Mouse (Mus musculus) hindbrain, embryonic 15.5 days (tissue): Measurements from ENCODE around the gene Mmrn2. TPM values are rescaled to one million over a fixed set of nuclear protein-coding genes. Genes with fewer than 3 reads are reported as not detected.

ENCODE experiments used
- ATAC-seq: fragments of 200-750 bp; cut with Nextera tagmentation; 2 replicates; pipeline ENCODE4 v1.8.0; 2017; ENCODE audit warnings: low read depth, moderate number of reproducible peaks, moderate TSS enrichment; ENCODE audit not compliant: low FRiP score
- H3K27ac ChIP-seq: fragments of 300-500 bp; sonication (generic); replicated peaks from 2 replicates; pipeline ENCODE4 v1.5.1; 2015; ENCODE audit warnings: mild to moderate bottlenecking, inconsistent platforms
- H3K27me3 ChIP-seq: fragments of 300-500 bp; sonication (generic); 2 replicates; pipeline ENCODE4 v1.6.1; 2015; ENCODE audit warnings: control low read depth, inconsistent platforms
- H3K36me3 ChIP-seq: fragments of 300-500 bp; sonication (generic); 2 replicates; pipeline ENCODE4 v1.6.1; 2015; ENCODE audit warnings: control low read depth, inconsistent platforms
- H3K4me1 ChIP-seq: fragments of 300-500 bp; sonication (generic); replicated peaks from 2 replicates; pipeline ENCODE4 v1.6.1; 2015; ENCODE audit warnings: control low read depth, inconsistent platforms
- H3K4me2 ChIP-seq: fragments of 300-500 bp; sonication (generic); 2 replicates; pipeline ENCODE4 v1.6.1; 2015; ENCODE audit warnings: moderate library complexity, mild to moderate bottlenecking, inconsistent platforms
- H3K4me3 ChIP-seq: fragments of 300-500 bp; sonication (generic); 2 replicates; pipeline ENCODE4 v1.5.1; 2015; ENCODE audit warnings: mild to moderate bottlenecking, inconsistent platforms
- H3K9ac ChIP-seq: fragments of 300-500 bp; sonication (generic); 2 replicates; pipeline ENCODE4 v1.6.1; 2015; ENCODE audit warnings: inconsistent platforms
- H3K9me3 ChIP-seq: fragments of 300-500 bp; sonication (generic); 2 replicates; pipeline ENCODE4 v1.6.1; 2016; ENCODE audit warnings: control low read depth, inconsistent platforms
- WGBS: fragments of 180-500 bp; shearing (Covaris S2); methylation state at CpG from one replicate; pipeline ENCODE4 v1.1.7; 2015; 5-methylcytosine and 5-hydroxymethylcytosine counted together
- polyA plus RNA-seq: library from polyadenylated mRNA; unstranded; fragments of >200 nt; fragmentation: Nextera tagmentation; extraction: Ambion mirVana; gene quantifications from 2 replicates; pipeline ENCODE4 v1.2.1, GENCODE M21; 2015

Mmrn2 gene
- polyA plus RNA-seq, 1 experiment from 2014 or later, result 5.3 TPM

DNA sequence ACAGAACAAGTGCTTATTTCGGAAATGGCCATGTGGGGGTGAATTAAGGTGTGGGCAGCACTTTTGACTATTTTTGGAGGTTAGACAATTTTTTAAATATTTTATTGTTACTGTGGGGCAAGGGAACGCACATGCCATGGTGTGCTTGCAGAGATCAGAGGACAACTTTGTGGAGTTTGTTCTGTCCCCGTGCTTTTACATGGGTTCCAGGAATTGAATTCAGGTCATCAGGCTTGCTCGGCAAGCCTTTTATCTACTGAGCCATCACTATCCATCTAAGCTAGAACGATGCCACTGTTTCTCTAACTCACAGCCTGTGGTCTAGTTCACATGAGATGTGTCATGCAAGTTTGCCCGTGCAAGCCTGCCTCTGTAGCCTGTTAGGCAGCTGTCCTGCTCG is 27.0 kb upstream of the Mmrn2 start:
- WGBS, result 87% methylated on average over 7 of the region's 7 CpGs
- H3K27me3 ChIP-seq, result no peaks in the 10 kb centered on the region
- peaks cover 4% of the 10 kb centered on the region for H3K36me3 ChIP-seq
- H3K4me3 ChIP-seq, result no peak overlapping the region
- H3K27ac ChIP-seq, result no peak overlapping the region
- no peak overlapping the region for H3K9ac ChIP-seq
- ATAC-seq, result no peak
- no peaks in the 10 kb centered on the region for H3K9me3 ChIP-seq
- no peaks in the 10 kb centered on the region for H3K4me1 ChIP-seq
- H3K4me2 ChIP-seq, result no peak overlapping the region

DNA sequence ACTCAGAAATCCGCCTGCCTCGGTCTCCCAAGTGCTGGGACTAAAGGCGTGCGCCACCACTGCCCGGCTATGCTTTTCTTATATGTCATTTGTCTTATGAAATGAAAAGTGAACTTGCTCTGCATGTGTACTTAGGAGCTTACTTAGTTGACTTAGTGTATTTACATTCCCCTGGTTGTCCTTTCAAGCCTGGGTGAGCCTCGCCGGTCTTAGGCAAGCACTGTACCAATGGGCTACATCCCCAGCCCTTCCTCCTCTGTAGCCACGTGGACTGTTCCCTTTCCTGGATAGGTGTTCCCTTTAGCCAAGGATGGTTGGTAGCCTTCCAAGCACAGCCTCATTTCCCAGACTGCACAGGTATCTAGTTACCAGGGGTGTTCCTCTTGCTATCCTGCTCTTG is 26.3 kb upstream of the Mmrn2 start:
- H3K27me3 ChIP-seq, result no peaks in the 10 kb centered on the region
- H3K4me2 ChIP-seq, result no peak overlapping the region
- whole genome bisulfite sequencing, result 89% methylated on average over 8 of the region's 8 CpGs
- H3K9me3 ChIP-seq, result no peaks in the 10 kb centered on the region
- H3K4me1 ChIP-seq, result no peaks in the 10 kb centered on the region
- no peak overlapping the region for H3K4me3 ChIP-seq
- H3K27ac ChIP-seq, result no peak overlapping the region
- no peak for ATAC-seq
- H3K36me3 ChIP-seq, result no peaks in the 10 kb centered on the region
- no peak overlapping the region for H3K9ac ChIP-seq

DNA sequence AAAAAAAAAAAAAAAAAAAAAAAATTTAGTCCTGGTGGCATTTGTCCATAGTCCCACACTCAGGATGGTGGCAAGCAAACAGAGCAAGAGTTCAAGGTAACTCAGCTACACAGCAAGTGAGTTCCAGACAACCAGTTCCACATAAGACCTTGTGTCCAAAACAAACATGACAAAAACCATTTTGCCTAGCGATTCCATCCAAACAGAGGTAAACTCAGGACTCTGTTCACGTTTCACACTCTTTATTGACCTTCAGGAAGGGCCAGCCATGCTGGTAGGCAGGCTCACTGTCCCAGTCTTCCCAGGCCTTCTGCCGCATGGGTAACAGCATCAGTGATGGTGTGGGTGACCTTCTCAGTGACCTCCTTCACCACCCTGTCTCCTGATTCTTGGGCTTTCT is 23.6 kb upstream of the Mmrn2 start:
- Histone ChIP-seq H3K27me3 (no peaks in the 10 kb centered on the region), H3K9me3 (no peaks in the 10 kb centered on the region), H3K4me2 (no peak overlapping the region), H3K36me3 (no peaks in the 10 kb centered on the region), H3K4me3 (no peak overlapping the region), H3K9ac (no peak overlapping the region), H3K4me1 (no peaks in the 10 kb centered on the region), H3K27ac (no peak overlapping the region)
- 64% methylated on average over 3 of the region's 3 CpGs for WGBS
- ATAC-seq, result no peak

DNA sequence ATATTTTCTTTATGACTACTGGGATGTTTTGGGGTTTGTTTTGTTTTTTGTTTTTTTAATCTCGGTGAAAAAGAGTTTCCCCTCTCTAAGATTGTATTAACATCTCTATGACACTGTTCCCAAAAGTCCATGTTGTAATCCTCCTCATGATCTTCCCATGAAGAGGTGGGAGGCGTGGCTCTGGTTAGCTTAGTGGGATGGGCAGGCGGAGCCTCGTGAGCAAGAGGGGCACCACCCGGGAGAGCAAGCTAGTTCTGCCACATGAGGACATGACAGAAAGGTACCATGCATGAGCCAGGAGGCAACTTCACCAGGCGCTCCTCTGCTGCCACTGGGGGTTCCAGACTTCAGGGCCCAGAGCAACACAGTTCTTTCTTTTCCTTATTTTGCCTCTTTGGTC is 22.7 kb upstream of the Mmrn2 start:
- no peak overlapping the region for H3K9ac ChIP-seq
- H3K27ac ChIP-seq, result no peak overlapping the region
- H3K9me3 ChIP-seq, result no peaks in the 10 kb centered on the region
- no peaks in the 10 kb centered on the region for H3K36me3 ChIP-seq
- H3K4me1 ChIP-seq, result no peaks in the 10 kb centered on the region
- WGBS, result 72% methylated on average over 6 of the region's 6 CpGs
- H3K4me2 ChIP-seq, result no peak overlapping the region
- H3K4me3 ChIP-seq, result no peak overlapping the region
- no peak for ATAC-seq
- H3K27me3 ChIP-seq, result no peaks in the 10 kb centered on the region

DNA sequence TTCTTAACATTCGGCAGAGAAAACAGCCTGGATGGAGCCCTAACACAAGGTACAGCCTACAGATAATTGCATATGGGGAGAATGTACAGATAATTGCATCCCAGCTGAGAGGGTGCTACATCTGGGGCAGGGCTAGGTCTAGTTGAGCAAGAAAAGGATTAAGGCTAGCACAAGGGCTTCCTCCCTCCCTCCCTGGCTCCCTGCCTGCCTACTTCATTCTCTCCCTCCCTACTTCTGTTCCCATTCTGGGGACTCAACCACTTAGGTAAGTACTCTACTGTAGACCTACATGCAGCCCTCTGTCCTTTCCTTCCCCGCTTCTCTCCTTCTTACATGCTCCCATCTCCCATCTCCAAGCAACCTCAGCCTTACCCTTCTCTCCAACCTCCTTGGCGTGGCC is 21.9 kb upstream of the Mmrn2 start:
- Histone ChIP-seq H3K4me3 (no peak overlapping the region), H3K4me1 (no peaks in the 10 kb centered on the region), H3K27me3 (no peaks in the 10 kb centered on the region), H3K9me3 (no peaks in the 10 kb centered on the region), H3K9ac (no peak overlapping the region), H3K36me3 (no peaks in the 10 kb centered on the region), H3K27ac (no peak overlapping the region), H3K4me2 (no peak overlapping the region)
- no peak for ATAC-seq
- WGBS, result 96% methylated on average over 3 of the region's 3 CpGs

DNA sequence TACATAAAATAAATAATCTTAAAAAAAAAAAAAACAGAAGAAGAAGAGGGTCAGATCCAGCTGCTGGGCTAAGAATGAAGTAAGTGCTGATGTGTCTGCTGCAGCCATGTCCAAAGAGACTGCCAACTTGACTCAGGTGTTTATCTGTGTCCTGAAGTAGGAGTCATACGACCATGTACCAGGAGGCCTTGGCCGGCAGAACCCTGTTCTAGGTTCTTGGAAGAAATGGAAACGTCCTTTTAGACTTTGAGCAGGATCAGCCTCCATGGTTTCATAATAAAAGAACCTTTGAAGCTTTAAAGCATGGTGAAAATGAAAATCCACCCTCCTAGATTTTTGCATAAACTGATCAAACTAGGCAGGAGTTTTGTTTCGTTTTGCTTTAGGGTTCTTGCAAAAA is 20.8 kb upstream of the Mmrn2 start:
- Histone ChIP-seq H3K36me3 (no peaks in the 10 kb centered on the region), H3K9ac (no peak overlapping the region), H3K4me2 (no peak overlapping the region), H3K27ac (no peak overlapping the region), H3K4me3 (no peak overlapping the region), H3K27me3 (no peaks in the 10 kb centered on the region), H3K9me3 (no peaks in the 10 kb centered on the region), H3K4me1 (no peaks in the 10 kb centered on the region)
- 89% methylated on average over 4 of the region's 4 CpGs for WGBS
- ATAC-seq, result no peak

DNA sequence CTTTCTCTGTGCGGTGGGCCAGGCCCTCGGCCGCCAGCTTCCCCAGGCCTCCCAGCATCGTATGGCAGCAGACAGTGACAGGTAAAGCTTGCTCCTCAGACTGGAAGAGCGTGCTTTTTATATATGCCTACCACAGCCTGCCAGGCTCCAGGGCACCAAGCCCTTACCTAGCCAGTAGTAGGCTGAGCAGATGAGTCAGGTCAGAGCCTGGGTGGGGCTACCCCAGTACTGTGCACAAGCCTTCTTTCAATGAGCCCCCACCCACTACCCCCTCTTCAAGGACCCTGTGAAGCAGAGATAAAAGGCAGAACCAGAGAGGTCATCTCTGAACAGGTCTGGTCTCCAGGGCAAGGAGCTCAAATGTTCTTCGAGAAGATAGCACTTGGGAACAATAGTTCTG is 20.0 kb upstream of the Mmrn2 start, which contains the start of gene Fam25c:
Gene Fam25c, minus strand, starts transcription at position 133 of the 400 bp plus-strand sequence.
- H3K27me3 ChIP-seq, result no peaks in the 10 kb centered on the region

DNA sequence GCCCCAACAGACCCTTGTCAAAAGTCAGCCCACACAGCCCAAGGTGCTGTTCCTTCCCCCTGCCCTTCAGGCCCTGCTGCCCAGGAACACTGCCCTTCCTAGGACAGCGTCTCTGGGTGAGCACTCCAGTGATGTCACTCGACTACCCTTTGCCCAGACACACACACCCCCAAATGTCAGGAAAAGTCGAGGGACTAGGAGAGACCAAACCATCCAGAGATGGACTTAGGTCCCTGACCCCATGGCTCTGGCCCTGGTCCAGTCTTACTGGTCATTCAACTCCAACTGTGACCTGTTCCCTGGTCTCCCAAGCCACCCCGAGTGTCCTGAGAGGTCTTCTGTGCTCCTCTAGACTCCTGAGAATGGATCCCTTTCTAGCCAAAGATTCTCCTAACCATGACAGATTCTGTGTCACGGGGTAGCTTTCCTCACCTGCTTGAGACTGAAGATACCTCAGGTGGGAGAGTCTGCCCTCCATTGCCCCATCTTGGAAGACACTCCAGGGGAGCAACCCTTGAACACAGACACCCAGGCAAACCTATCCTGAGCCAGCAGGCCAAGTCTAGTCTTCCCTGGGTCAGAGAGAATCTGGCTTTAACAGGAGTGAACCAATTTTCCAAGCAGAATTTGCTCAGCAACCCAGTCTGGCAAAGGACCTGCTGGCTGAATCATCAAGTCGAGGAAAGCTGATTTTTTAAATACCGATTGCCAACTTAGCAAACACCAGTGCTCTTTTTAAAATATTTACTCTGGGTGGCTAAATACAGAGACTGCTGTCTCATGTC is 17.4 kb upstream of the Mmrn2 start:
- H3K9me3 ChIP-seq, result no peaks in the 10 kb centered on the region
- no peak for ATAC-seq
- H3K27ac ChIP-seq, result no peak overlapping the region
- H3K9ac ChIP-seq, result no peak overlapping the region
- WGBS, result 85% methylated on average over 7 of the region's 7 CpGs
- H3K4me3 ChIP-seq, result no peak overlapping the region
- H3K4me2 ChIP-seq, result no peak overlapping the region
- H3K4me1 ChIP-seq, result no peaks in the 10 kb centered on the region; the same call in 1 of the 2 replicates
- no peaks in the 10 kb centered on the region for H3K27me3 ChIP-seq
- no peaks in the 10 kb centered on the region for H3K36me3 ChIP-seq

More for the DNA sequence above, 20.0 kb upstream of the Mmrn2 start, which contains the start of gene Fam25c:
- H3K4me1 ChIP-seq, result no peaks in the 10 kb centered on the region
- H3K27ac ChIP-seq, result no peak within 1 kb of the TSS
- ATAC-seq, result no peak
- H3K36me3 ChIP-seq, result no peaks in the 10 kb centered on the region
- no peak within 1 kb of the TSS for H3K9ac ChIP-seq
- no peak within 1 kb of the TSS for H3K4me2 ChIP-seq
- no peaks in the 10 kb centered on the region for H3K9me3 ChIP-seq
- WGBS, result 82% methylated on average over 6 of the region's 6 CpGs
- H3K4me3 ChIP-seq, result no peak within 1 kb of the TSS

DNA sequence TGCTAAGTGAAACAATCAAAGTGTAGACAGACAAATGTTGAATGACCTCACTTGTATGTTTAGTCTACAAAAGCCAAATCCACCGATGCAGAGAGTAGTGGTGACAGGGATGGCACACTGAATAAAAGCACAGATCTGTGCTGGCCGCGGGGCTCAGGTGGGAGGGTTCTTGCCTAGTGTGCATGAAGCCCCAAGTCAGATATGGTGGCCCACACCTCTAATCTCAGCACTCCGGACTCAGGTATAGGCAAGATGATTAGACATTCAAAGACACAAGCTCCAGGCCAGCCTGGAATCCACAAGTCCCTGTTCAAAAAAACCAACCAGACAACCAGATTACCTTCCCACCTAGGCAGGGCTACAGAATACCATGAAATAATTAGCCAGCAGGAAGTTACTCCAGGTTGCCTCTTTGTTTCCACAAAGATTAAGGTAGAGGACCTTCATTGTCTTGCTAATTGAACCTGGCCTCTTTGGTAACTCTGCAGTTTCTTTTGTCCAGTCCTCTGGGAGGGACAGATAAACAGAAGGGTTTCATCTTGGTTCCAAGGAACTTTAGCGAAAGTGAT is 15.5 kb upstream of the Mmrn2 start:
- H3K27ac ChIP-seq, result no peak overlapping the region
- H3K9me3 ChIP-seq, result no peaks in the 10 kb centered on the region
- H3K27me3 ChIP-seq, result no peaks in the 10 kb centered on the region
- H3K4me1 ChIP-seq, result peaks cover 9% of the 10 kb centered on the region
- no peak for ATAC-seq
- 52% methylated on average over 5 of the region's 5 CpGs for WGBS
- no peak overlapping the region for H3K9ac ChIP-seq
- no peaks in the 10 kb centered on the region for H3K36me3 ChIP-seq
- no peak overlapping the region for H3K4me2 ChIP-seq
- H3K4me3 ChIP-seq, result no peak overlapping the region

DNA sequence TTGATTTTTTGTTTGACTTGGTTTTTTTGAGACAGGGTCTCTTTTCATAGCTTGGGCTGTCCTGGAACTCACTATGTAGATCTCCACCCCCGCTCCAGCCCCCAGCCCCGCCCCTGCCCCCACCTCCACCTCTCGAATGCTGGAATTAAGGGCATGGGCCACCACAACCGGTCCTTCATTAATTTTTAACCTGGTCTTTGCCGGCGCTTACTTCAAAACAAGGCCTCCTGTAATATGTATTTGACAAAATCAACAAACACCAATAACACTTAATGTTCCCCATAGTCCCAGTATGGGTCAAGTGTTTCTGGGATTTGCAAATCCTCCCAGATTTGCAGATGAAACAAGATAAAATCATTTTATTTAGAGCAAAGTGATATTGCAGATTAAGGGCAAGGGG is 15.0 kb upstream of the Mmrn2 start:
- 42% methylated on average over 6 of the region's 6 CpGs for WGBS
- no peak overlapping the region for H3K9ac ChIP-seq
- no peak overlapping the region for H3K4me2 ChIP-seq
- H3K36me3 ChIP-seq, result no peaks in the 10 kb centered on the region
- no peaks in the 10 kb centered on the region for H3K27me3 ChIP-seq
- no peak overlapping the region for H3K4me3 ChIP-seq
- H3K27ac ChIP-seq, result no peak overlapping the region
- ATAC-seq, result no peak
- H3K4me1 ChIP-seq, result peaks cover 9% of the 10 kb centered on the region
- H3K9me3 ChIP-seq, result no peaks in the 10 kb centered on the region

DNA sequence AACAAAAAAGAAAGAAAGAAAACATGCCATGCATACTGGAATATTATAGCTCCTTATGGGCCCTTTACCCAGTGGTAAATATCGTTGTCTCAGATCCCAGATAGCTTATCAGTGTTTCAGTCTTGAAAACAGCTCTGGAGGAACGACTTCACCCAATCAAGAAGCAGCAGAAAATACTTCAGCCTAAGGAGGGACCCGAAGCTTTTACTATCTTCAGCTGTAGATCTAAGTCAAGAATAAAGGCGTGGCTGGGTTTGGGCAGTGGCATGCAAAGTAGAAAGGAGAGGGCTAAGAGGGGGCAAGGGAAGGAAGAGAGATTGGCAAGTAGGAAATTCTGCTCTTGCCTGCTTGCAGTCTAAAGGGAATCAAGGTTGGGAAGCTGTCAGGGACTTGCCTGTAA is 13.1 kb upstream of the Mmrn2 start:
- WGBS, result 88% methylated on average over 4 of the region's 4 CpGs
- Histone ChIP-seq H3K27me3 (no peaks in the 10 kb centered on the region), H3K27ac (no peak overlapping the region), H3K4me1 (peaks cover 9% of the 10 kb centered on the region), H3K9me3 (no peaks in the 10 kb centered on the region), H3K9ac (no peak overlapping the region), H3K4me3 (no peak overlapping the region), H3K36me3 (no peaks in the 10 kb centered on the region), H3K4me2 (no peak overlapping the region)
- no peak for ATAC-seq

DNA sequence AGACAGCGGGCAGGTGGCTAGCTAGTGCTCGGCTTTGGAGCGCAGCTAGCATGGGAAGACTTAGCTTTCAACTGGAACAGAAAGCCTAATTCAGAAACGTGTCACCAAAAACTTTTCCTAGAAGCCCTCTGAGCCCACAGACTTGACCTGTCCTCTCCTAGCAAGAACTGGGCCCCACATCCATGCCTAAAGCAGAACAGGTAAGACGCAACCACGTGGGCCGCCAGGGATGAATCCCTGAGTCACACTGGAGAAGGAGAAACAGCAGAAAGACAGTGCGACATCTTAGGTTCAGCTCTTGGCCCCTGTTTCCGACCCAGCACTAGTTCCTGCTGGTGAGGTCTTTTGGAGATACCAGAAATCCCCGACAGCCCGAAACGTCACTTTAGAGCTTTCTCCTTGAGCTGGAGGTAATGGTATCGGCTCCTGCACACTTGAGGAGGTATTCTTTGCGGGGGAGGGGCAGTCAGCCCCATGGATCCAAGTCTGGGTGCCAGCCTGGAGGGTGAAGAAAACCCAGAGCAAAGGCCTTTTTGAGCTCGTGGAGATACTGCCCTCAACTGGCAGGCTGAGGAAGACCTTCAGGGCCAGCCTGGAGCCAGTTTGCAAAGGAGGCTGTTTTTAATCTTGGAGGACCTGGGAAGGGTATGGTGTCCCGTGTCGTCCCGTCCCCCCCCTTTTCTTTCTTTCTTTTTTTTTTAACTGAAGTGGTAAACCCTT is 12.4 kb upstream of the Mmrn2 start:
- H3K27me3 ChIP-seq, result no peaks in the 10 kb centered on the region
- H3K4me1 ChIP-seq, result peaks cover 9% of the 10 kb centered on the region
- H3K9ac ChIP-seq, result peak overlapping the region; percentile 61; the same call in 1 of the 2 replicates
- peak overlapping the region; percentile 66; the same call in 1 of the 2 replicates for H3K27ac ChIP-seq
- peak; percentile 68 for ATAC-seq
- H3K4me3 ChIP-seq, result peak overlapping the region; percentile 43
- no peaks in the 10 kb centered on the region for H3K9me3 ChIP-seq
- 37% methylated on average over 18 of the region's 18 CpGs for WGBS
- peak overlapping the region; percentile 93 for H3K4me2 ChIP-seq
- H3K36me3 ChIP-seq, result no peaks in the 10 kb centered on the region
